Mouse (Mus musculus) right cerebral cortex, adult 2 months (tissue): ENCODE measurements around the gene Rbm28.

ENCODE experiments used
- DNase-seq, 2 experiments: peaks; one replicate each; pipeline ENCODE4 v3.0.0; 2021 to 2022; ENCODE audit warnings: low spot score in 2 of 2

Gene Rbm28

GRCm38 (mm10) chr6:29164314-29165244 lies at the start of gene Rbm28:
Gene Rbm28, minus strand, starts transcription at chr6:29165006.
- DNase-seq, result peak; percentile 91 to 93

GRCm38 (mm10) chr6:29214245-29214644 lies 49.4 kb upstream of the Rbm28 start:
- DNase-seq, result no peak

GRCm38 (mm10) chr6:29213436-29213835 lies 48.6 kb upstream of the Rbm28 start:
- no peak for DNase-seq

DNA sequence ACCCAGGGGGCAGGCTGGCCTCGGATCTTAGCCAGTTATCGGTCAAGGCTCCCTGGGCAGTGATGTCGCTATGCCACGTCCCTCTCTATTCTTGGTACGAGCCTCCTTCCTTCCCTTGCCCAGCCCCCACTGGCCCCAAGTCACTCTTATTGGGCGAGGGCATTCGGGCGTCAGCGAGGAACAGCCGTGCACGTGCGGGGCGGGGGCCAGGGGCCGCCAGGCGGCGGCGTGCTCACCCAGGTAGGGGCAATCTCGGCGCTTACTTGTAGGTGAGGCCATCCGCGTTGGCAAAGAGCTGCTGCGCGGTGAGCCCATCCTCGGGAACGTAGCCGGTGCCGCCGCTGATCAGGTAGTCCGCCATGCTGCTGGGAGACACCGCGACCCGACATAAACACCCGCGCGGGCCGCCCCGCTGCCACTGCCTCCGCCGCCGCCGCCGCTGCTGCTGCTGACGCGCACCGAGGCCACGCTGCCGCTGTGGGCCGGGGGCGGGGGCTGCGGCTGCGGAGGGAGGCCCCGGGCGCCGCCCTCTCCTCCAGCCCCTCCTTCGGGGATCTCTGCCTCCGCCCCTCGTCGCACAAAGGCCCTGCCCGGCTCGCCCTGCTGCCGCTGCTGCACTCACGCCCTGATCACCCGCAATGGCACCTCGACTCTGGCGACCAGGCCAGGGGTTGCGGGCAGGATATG lies 47.1 kb upstream of the Rbm28 start:
- peak; percentile 68 to 69 for DNase-seq

- no peak for DNase-seq
These were observed 46.3 kb upstream of the Rbm28 start for GRCm38 (mm10) chr6:29211146-29211545.

GRCm38 (mm10) chr6:29210231-29210936 lies 45.6 kb upstream of the Rbm28 start:
- DNase-seq, result no peak

GRCm38 (mm10) chr6:29208178-29208577 lies 43.4 kb upstream of the Rbm28 start:
- DNase-seq, result no peak

DNA sequence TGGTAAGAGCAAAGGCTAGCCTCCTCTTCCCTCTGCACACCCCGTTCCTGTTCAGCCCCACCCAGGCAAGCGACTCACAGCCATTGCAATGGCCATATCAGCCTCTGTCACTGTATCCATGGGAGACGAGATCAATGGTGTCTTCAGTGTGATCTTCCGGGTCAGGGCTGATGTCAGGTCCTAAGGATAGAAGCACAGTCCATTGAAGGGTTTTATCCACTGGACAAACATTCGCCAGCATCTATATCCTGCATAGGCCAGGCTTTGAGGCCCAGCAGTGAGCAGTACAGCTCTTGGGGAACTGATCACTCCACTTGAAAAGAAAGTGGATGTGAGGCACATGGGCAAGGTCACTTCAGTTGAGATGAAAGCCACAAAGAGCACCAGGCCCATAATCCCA lies 42.2 kb upstream of the Rbm28 start:
- DNase-seq, result no peak

GRCm38 (mm10) chr6:29206006-29206405 lies 41.2 kb upstream of the Rbm28 start:
- no peak for DNase-seq

GRCm38 (mm10) chr6:29204932-29205614 lies 40.3 kb upstream of the Rbm28 start:
- peak; percentile 34 to 52 for DNase-seq

GRCm38 (mm10) chr6:29203861-29204585 lies 39.2 kb upstream of the Rbm28 start:
- no peak for DNase-seq

- no peak for DNase-seq
These were observed 38.3 kb upstream of the Rbm28 start for GRCm38 (mm10) chr6:29203096-29203495.

DNA sequence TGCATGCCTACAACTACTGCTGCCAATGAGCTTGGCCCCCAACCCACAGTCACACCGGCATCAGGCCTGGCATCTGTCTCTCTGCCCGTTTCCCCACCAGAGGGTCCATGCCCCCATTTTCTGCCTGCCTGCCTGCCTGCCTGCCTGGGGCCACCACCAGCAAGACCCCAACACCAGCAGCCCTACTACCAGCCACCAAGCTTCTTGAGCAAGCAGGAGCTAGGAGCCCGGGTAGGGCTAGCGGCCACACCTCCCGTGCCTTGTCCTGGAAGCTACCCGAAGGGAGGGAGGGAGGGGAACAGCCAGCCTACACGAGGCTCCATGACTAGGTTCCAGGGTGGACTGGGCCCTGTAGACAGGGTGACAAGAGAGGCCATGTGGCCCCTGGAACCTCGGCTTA lies 37.2 kb upstream of the Rbm28 start:
- no peak for DNase-seq

DNA sequence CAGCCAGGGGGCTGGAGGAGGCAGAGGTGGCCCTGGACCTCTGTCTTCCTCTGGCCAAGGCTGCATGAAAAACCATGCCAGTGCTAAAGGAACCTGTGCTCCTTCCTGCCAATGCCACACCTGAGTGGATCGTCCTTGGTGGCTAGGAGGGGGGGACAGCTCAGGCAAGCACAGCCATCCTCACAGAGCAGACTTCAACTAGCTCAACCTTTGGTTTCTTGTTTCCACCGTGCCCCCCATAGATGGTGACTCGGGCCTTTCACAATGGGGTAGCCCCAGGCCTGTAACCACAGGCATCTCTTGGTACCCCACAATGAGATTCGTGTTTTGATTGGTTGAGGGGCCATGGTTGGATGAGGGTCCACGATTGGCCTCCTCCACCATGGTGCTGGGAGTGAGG lies 36.5 kb upstream of the Rbm28 start:
- DNase-seq, result no peak

DNA sequence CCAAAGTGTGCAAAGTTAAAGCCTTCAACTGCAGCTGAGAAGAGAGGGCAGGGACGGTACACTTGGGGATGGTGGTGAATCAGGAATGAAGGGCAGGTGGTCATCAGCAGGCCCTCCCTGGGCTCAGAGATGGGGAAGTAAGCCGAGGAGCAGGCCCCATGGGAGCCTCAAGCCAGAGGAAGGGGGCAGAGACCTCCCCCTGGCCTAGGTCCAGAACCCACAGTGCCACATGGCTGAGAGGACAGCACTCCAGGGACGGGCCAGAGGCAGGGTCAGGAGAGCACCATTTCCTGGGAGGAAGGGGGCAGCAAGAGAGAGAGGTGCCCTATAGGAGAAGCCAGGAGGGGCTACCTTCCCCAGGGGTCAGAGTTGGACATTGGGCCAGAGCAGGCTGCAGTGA lies 35.7 kb upstream of the Rbm28 start:
- DNase-seq, result no peak

DNA sequence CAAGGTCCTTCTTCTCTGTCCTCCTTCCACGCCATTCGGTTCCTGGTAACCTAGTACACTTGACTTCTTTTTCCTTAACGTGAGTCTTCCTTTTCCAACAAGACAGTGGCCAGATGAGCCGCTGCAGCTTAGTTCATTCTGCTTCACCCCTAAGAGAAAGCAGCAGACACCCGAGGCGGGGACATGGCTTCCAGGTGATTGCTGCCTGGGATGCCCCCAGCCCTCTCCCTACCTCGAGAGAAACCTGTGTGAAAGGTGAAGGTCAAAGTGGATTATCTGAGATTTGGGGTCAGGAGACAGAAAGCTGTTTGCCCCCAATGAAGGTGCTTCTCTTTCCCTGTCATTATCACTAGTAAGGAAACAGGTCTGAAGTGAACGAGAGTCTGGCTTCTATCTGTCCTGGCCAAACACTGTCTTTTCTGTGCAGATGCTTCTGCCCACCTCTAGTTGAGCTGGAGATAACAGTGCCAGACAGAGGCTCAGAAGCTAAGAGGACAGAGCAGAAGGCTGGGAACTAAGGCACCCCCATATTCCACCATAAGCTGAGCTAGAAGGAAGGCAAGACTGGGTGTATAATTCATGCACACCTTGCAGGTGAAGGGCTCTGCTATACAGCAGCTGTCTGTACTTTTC lies 34.5 kb upstream of the Rbm28 start:
- no peak for DNase-seq

GRCm38 (mm10) chr6:29198309-29199222 lies 33.8 kb upstream of the Rbm28 start:
- DNase-seq, result peak; percentile 95 to 96

- no peak for DNase-seq
These were observed 31.3 kb upstream of the Rbm28 start for GRCm38 (mm10) chr6:29195846-29196698.

- DNase-seq, result no peak
These were observed 30.3 kb upstream of the Rbm28 start for GRCm38 (mm10) chr6:29195146-29195545.
